Mouse (Mus musculus) heart, embryonic 13.5 days (tissue): ENCODE data around the gene Nudt7. TPM values are rescaled to one million over a fixed set of nuclear protein-coding genes. Genes with fewer than 3 reads are reported as not detected.
A peak's percentile ranks its signal among the peaks of the same experiment; 100 is the strongest.

Experiments
- ATAC-seq: fragments of 200-750 bp; cut with Nextera tagmentation; 2 replicates; pipeline ENCODE4 v1.8.0; 2017; ENCODE audit warnings: moderate TSS enrichment; ENCODE audit not compliant: insufficient number of reproducible peaks, low FRiP score, low TSS enrichment; ENCODE audit errors: extremely low read depth
- H3K27ac ChIP-seq: fragments of 300-500 bp; sonication (generic); replicated peaks from 2 replicates; pipeline ENCODE4 v1.5.1; 2015; ENCODE audit warnings: moderate library complexity, mild to moderate bottlenecking, inconsistent platforms
- H3K27me3 ChIP-seq: fragments of 300-500 bp; sonication (generic); replicated peaks from 2 replicates; pipeline ENCODE4 v1.6.1; 2015; ENCODE audit warnings: mild to moderate bottlenecking, inconsistent platforms
- H3K36me3 ChIP-seq: fragments of 300-500 bp; sonication (generic); 2 replicates; pipeline ENCODE4 v1.6.1; 2015; ENCODE audit warnings: mild to moderate bottlenecking, inconsistent platforms
- H3K4me1 ChIP-seq: fragments of 300-500 bp; sonication (generic); 2 replicates; pipeline ENCODE4 v1.6.1; 2015; ENCODE audit warnings: inconsistent platforms
- H3K4me2 ChIP-seq: fragments of 300-500 bp; sonication (generic); 2 replicates; pipeline ENCODE4 v1.6.1; 2015; ENCODE audit warnings: inconsistent platforms, mild to moderate bottlenecking, moderate library complexity
- H3K4me3 ChIP-seq: fragments of 300-500 bp; sonication (generic); 2 replicates; pipeline ENCODE4 v1.5.1; 2015; ENCODE audit warnings: moderate library complexity, mild to moderate bottlenecking, inconsistent platforms
- H3K9ac ChIP-seq: fragments of 300-500 bp; sonication (generic); 2 replicates; pipeline ENCODE4 v1.6.1; 2015; ENCODE audit warnings: inconsistent platforms, mild to moderate bottlenecking, moderate library complexity
- H3K9me3 ChIP-seq: fragments of 300-500 bp; sonication (generic); 2 replicates; pipeline ENCODE4 v1.6.1; 2016; ENCODE audit warnings: inconsistent platforms
- WGBS: fragments of 180-500 bp; shearing (Covaris S2); methylation state at CpG from one replicate; pipeline ENCODE4 v1.1.7; 2015; ENCODE audit warnings: mixed read lengths; 5-methylcytosine and 5-hydroxymethylcytosine counted together
- polyA plus RNA-seq: library from polyadenylated mRNA; unstranded; fragments of >200 nt; fragmentation: Nextera tagmentation; extraction: Ambion mirVana; gene quantifications from 2 replicates; pipeline ENCODE4 v1.2.1, GENCODE M21; 2015

The Nudt7 gene
- polyA plus RNA-seq, 1 experiment from 2014 or later = 21.8 TPM

DNA sequence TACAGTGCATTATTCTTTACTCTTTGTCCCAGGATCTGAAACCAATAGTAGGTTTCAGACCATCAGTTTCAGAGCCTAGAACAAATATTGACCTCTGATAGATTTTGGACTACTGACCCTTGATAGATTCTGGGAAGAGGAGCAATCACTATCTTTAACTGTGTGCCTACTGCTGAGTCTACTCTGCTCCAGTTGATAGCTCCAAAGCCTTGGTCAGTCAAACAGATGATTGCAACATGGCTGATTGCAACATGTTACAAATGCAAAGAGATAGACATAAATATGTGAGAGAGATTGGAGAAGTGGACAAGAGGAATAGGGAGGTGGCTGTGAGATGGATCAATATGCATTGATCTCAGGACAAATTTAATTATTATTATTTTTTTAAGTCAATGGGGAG lies 15.9 kb upstream of the Nudt7 start:
- Histone ChIP-seq H3K4me1 (no peaks in the 10 kb centered on the region), H3K27me3 (no peaks in the 10 kb centered on the region), H3K9me3 (no peaks in the 10 kb centered on the region), H3K9ac (no peak overlapping the region), H3K4me2 (no peak overlapping the region), H3K36me3 (no peaks in the 10 kb centered on the region), H3K27ac (no peak overlapping the region), H3K4me3 (no peak overlapping the region)
- ATAC-seq = no peak

GRCm38 (mm10) chr8:114121781-114122180 lies 11.6 kb upstream of the Nudt7 start:
- no peak overlapping the region for H3K27ac ChIP-seq
- H3K9me3 ChIP-seq = no peaks in the 10 kb centered on the region
- no peaks in the 10 kb centered on the region for H3K4me1 ChIP-seq
- H3K9ac ChIP-seq = no peak overlapping the region
- H3K4me2 ChIP-seq = no peak overlapping the region
- 76% methylated on average over 1 of the region's 1 CpGs for WGBS
- H3K36me3 ChIP-seq = no peaks in the 10 kb centered on the region
- no peak for ATAC-seq
- H3K4me3 ChIP-seq = no peak overlapping the region
- H3K27me3 ChIP-seq = no peaks in the 10 kb centered on the region

DNA sequence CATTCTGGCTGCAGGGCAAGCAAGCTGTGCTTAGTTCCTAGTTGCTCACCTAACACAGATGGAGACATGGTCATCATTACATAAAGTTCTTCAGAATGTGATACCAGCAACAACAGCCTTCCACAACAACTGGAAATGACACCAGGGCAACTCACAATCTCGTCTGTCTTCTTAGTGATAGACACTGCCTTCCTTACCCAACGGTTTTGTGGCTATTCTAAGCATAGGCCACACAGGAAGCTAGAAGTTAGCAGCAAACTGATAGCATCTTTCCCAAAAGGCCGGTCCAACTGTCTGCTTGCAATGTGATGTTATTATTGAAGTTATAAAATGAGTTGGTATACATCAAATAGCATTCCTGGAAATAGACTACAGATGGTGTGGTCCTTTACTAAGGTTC lies 9.7 kb upstream of the Nudt7 start:
- Histone ChIP-seq H3K4me3 (no peak overlapping the region), H3K4me1 (no peaks in the 10 kb centered on the region), H3K27ac (no peak overlapping the region), H3K36me3 (no peaks in the 10 kb centered on the region), H3K9ac (no peak overlapping the region), H3K4me2 (no peak overlapping the region), H3K27me3 (no peaks in the 10 kb centered on the region), H3K9me3 (no peaks in the 10 kb centered on the region)
- ATAC-seq = no peak
- 33% methylated on average over 3 of the region's 3 CpGs for WGBS

GRCm38 (mm10) chr8:114124084-114124750 lies 9.1 kb upstream of the Nudt7 start:
- 71% methylated on average over 4 of the region's 4 CpGs for WGBS
- Histone ChIP-seq H3K36me3 (no peaks in the 10 kb centered on the region), H3K9ac (no peak overlapping the region), H3K4me1 (no peaks in the 10 kb centered on the region), H3K4me2 (no peak overlapping the region), H3K4me3 (no peak overlapping the region), H3K27ac (no peak overlapping the region), H3K9me3 (no peaks in the 10 kb centered on the region), H3K27me3 (no peaks in the 10 kb centered on the region)
- ATAC-seq = no peak

DNA sequence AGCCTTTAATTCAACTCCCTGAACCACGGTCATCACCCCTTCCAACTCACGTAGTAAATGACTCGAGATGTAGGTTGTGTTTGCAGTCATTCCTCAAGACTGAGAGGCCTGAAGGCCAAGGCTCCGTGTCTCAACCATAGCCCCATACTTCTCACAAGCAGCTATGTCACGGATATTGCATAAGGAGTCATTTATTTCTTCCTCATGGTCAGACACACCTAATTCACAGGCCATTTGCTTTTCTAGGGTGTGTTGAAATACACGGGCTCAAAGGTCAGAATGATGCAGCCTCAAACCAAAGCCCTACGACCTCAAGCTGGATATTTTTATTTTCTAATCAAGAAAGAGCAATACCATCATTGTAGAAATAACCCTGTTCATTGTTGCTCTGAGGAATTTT lies 2.5 kb upstream of the Nudt7 start:
- H3K9me3 ChIP-seq = no peaks in the 10 kb centered on the region
- ATAC-seq = no peak
- 69% methylated on average over 7 of the region's 7 CpGs for WGBS
- no peak overlapping the region for H3K4me3 ChIP-seq
- no peak overlapping the region for H3K4me2 ChIP-seq
- peaks cover 11% of the 10 kb centered on the region for H3K4me1 ChIP-seq
- H3K27me3 ChIP-seq = no peaks in the 10 kb centered on the region
- H3K9ac ChIP-seq = no peak overlapping the region
- H3K27ac ChIP-seq = no peak overlapping the region
- H3K36me3 ChIP-seq = no peaks in the 10 kb centered on the region

DNA sequence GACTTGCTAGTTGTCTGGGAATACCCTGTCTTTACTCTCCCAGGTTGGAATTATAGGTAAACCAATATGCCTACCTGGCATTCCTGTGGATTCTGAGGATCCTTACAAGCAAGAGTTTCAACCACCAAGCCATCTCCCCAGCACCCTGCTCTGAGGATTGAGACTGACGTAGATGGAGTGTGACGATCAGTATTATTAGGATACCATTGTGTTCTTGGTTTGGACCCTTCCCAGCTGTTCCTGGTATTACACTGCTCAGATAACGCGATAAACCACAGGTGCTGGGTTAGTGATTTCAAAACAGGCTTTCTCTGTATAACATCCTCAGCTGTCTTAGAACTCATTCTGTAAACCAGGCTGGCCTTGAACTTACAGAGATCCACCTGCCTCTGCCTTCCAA lies 1.9 kb upstream of the Nudt7 start:
- H3K4me1 ChIP-seq = peaks cover 11% of the 10 kb centered on the region
- H3K4me2 ChIP-seq = no peak overlapping the region
- no peaks in the 10 kb centered on the region for H3K9me3 ChIP-seq
- 84% methylated on average over 4 of the region's 4 CpGs for WGBS
- H3K27ac ChIP-seq = no peak overlapping the region
- no peaks in the 10 kb centered on the region for H3K27me3 ChIP-seq
- ATAC-seq = no peak
- no peak overlapping the region for H3K4me3 ChIP-seq
- H3K9ac ChIP-seq = no peak overlapping the region
- no peaks in the 10 kb centered on the region for H3K36me3 ChIP-seq

- WGBS = 21% methylated on average over 14 of the region's 14 CpGs
- H3K4me2 ChIP-seq = peak overlapping the region; percentile 86
- H3K36me3 ChIP-seq = no peaks in the 10 kb centered on the region; the same call in 1 of the 2 replicates
- ATAC-seq = no peak; the same call in 1 of the 2 replicates
- no peak overlapping the region for H3K9ac ChIP-seq
- peaks cover 20% of the 10 kb centered on the region for H3K4me1 ChIP-seq
- no peaks in the 10 kb centered on the region for H3K9me3 ChIP-seq
- H3K4me3 ChIP-seq = peak overlapping the region; percentile 75
- H3K27ac ChIP-seq = no peak overlapping the region
- H3K27me3 ChIP-seq = no peaks in the 10 kb centered on the region
Observed at GRCm38 (mm10) chr8:114133050-114133509, 277 bp upstream of the Nudt7 start.

DNA sequence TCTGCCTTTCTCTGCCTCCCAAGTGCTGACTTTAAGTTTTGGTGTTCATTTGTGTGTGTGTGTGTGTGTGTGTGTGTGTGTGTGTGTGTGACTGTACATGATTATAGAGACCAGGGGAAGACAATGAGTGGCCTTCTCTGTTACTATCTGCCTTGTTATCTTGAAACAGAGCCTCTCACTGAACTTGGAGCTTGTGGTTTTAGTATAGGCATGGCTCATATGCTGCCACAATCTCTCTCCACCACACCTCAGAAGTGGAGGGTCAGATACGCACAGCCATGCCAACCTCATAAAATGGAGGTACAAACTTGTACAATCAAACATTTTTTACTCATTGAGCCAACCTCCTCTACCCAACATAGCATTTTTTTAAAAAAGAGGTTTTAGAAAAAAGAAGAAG lies 3.4 kb downstream of the Nudt7 start:
- no peaks in the 10 kb centered on the region for H3K27me3 ChIP-seq
- H3K4me1 ChIP-seq = peaks cover 20% of the 10 kb centered on the region
- no peaks in the 10 kb centered on the region; the same call in 1 of the 2 replicates for H3K36me3 ChIP-seq
- no peak overlapping the region for H3K4me3 ChIP-seq
- ATAC-seq = no peak
- WGBS = 80% methylated on average over 1 of the region's 1 CpGs
- H3K9me3 ChIP-seq = no peaks in the 10 kb centered on the region
- H3K4me2 ChIP-seq = no peak overlapping the region
- H3K27ac ChIP-seq = no peak overlapping the region
- no peak overlapping the region for H3K9ac ChIP-seq

GRCm38 (mm10) chr8:114137181-114137580 lies 3.8 kb downstream of the Nudt7 start:
- Histone ChIP-seq H3K9ac (no peak overlapping the region), H3K36me3 (no peaks in the 10 kb centered on the region; the same call in 1 of the 2 replicates), H3K27me3 (no peaks in the 10 kb centered on the region), H3K4me1 (peaks cover 20% of the 10 kb centered on the region), H3K4me2 (no peak overlapping the region), H3K27ac (no peak overlapping the region), H3K4me3 (no peak overlapping the region), H3K9me3 (no peaks in the 10 kb centered on the region)
- WGBS = 47% methylated on average over 5 of the region's 5 CpGs
- ATAC-seq = no peak

DNA sequence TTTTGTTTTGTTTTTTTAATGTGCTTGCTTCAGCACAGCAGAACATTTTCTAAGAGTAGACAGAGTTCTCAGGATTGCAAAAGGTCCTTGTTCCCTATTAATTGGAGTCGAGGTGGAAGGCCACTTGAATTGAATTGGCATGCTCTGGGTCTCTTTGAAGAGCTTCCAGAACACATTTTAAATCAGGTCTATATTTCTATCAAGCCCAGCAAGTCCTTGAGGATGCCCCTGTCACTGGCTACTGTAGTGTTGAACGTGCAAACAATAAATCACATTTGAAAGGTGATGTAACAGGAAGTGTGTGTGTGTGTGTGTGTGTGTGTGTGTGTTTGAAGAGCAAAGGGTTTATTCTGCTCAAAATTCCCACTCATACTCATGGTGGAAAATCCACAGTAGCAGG lies 7.1 kb downstream of the Nudt7 start:
- no peak overlapping the region for H3K9ac ChIP-seq
- H3K4me2 ChIP-seq = no peak overlapping the region
- H3K9me3 ChIP-seq = no peaks in the 10 kb centered on the region
- H3K36me3 ChIP-seq = no peaks in the 10 kb centered on the region; the same call in 1 of the 2 replicates
- H3K27me3 ChIP-seq = no peaks in the 10 kb centered on the region
- WGBS = 65% methylated on average over 2 of the region's 2 CpGs
- no peak overlapping the region for H3K4me3 ChIP-seq
- ATAC-seq = no peak
- H3K27ac ChIP-seq = no peak overlapping the region
- peaks cover 9% of the 10 kb centered on the region for H3K4me1 ChIP-seq

GRCm38 (mm10) chr8:114142199-114142598 lies 8.8 kb downstream of the Nudt7 start:
- Histone ChIP-seq H3K4me3 (no peak overlapping the region), H3K4me2 (no peak overlapping the region), H3K27ac (no peak overlapping the region), H3K9ac (no peak overlapping the region), H3K4me1 (peaks cover 2% of the 10 kb centered on the region), H3K27me3 (no peaks in the 10 kb centered on the region), H3K36me3 (no peaks in the 10 kb centered on the region; the same call in 1 of the 2 replicates), H3K9me3 (no peaks in the 10 kb centered on the region)
- no peak for ATAC-seq

- no peak overlapping the region for H3K4me3 ChIP-seq
- no peaks in the 10 kb centered on the region for H3K27me3 ChIP-seq
- 70% methylated on average over 4 of the region's 4 CpGs for WGBS
- H3K4me1 ChIP-seq = no peaks in the 10 kb centered on the region
- 0 out of 2 replicates have a peak, but pooled peaks cover 6% of the 10 kb centered on the region for H3K9me3 ChIP-seq
- no peak for ATAC-seq
- no peak overlapping the region for H3K4me2 ChIP-seq
- H3K27ac ChIP-seq = no peak overlapping the region
- H3K36me3 ChIP-seq = peaks cover 14% of the 10 kb centered on the region
- no peak overlapping the region for H3K9ac ChIP-seq
Observed at GRCm38 (mm10) chr8:114143645-114144290, 10.4 kb downstream of the Nudt7 start.
